Mouse (Mus musculus) lung, postnatal 0 days (tissue): Measurements from ENCODE around the gene Pla2g6.

Source experiments
- CTCF ChIP-seq: IDR thresholded peaks from 2 replicates; pipeline ENCODE4 v1.5.1; 2016; ENCODE audit warnings: antibody characterized with exemption, mild to moderate bottlenecking
- EP300 ChIP-seq: IDR thresholded peaks from 2 replicates; pipeline ENCODE4 v1.6.1; 2016; ENCODE audit warnings: antibody characterized with exemption, mild to moderate bottlenecking, control low read depth

DNA sequence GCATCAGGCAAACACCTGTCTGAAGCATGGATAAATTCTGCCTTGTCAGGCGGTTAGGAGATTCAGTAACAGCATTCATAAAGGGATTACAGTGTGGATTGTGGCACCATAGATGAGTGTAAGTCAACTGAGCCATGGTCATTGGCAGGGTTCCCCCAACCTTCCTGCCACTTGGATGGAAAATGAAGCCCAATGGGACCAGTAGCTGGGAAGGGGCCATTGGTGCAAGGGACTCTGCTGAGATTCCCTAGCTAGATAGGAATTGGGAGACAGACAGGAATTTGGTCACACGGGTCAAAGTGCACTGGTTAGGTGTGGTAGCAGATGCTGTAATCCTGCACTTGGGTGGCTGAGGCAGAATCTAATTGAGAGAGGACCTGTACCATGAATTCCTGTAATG lies 78.0 kb downstream of the Pla2g6 start:
- TF ChIP-seq CTCF: no peak
- TF ChIP-seq EP300: no peak
